Mouse (Mus musculus) large intestine, adult 2 months (tissue): ENCODE results near the gene Ppp1r3d. TPM values are rescaled to one million over a fixed set of nuclear protein-coding genes. Genes with fewer than 3 reads are reported as not detected.

Experiments used
- DNase-seq: peaks from one replicate; pipeline ENCODE4 v3.0.0-alpha.2; 2012; ENCODE audit warnings: low read depth, low spot score
- WGBS: fragments of 180-500 bp; shearing (Covaris S2); methylation state at CpG from one replicate; pipeline ENCODE4 v1.1.7; 2018; 5-methylcytosine and 5-hydroxymethylcytosine counted together
- polyA plus RNA-seq: library from polyadenylated mRNA; depleted of rRNA; stranded (reverse); fragments of >200 nt; gene quantifications from 2 replicates; pipeline ENCODE4 v1.2.3, GENCODE M21; 2012; rRNA removed

The Ppp1r3d gene
- 0.68 and 1.1 TPM in 2 replicates for polyA plus RNA-seq

DNA sequence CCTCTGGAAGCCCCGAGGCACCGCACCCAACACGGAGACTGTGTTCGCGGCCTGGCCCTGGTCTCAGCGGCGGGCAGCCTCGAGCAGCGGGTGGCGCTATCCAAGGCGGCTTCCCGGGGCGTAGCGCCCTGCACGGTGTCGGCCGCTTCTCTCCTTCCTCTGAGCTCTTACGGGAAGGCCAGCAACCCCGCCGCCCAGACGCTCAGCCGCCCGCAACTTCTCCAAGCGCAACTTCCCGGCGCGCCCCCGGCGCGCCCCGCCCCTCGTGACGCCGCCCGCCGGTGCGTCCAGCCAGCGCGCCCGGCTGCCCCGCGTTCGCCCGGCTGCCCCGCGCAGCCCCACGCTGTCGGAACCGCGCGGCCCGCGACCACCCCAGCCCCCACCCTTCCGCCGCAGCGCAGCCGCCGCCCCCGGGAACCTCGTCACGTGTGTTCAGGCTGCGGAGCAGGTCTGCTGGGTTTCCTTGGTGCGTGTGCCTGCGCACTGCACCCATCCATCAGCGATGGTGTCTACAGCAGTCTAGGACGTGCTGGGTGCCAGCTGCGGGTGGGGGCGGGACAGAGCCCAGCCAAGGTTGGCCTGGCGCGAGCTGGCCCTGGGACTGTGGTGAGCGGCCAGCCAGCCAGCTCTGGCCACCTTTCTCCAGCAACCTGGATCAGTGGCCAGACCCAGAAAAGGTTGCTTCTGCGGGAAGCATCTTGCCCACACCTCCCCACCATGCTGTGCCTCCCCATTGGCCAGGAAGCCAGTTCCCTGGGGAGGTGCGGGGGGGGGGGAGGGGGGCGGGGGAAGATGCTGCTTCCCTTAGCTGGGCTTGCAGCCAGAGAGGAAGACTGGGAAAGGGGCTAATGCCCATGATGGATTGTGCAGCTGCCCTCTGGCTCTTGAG, at the start of gene Ppp1r3d, which contains the start of gene Fam217b:
Ppp1r3d (minus strand) TSS at position 212 of the 889 bp plus-strand sequence.
Fam217b (plus strand) TSS at position 264 of the 889 bp plus-strand sequence.
- no peak for DNase-seq
- WGBS = under 1% methylated on average over 71 of the region's 74 CpGs

- 34% methylated on average over 5 of the region's 5 CpGs for whole genome bisulfite sequencing
- DNase-seq = no peak
These were observed 46.1 kb upstream of the Ppp1r3d start for GRCm38 (mm10) chr2:178460353-178460752.

- WGBS = 62% methylated on average over 6 of the region's 6 CpGs
- no peak for DNase-seq
These were observed 43.1 kb upstream of the Ppp1r3d start for GRCm38 (mm10) chr2:178457414-178457813.

DNA sequence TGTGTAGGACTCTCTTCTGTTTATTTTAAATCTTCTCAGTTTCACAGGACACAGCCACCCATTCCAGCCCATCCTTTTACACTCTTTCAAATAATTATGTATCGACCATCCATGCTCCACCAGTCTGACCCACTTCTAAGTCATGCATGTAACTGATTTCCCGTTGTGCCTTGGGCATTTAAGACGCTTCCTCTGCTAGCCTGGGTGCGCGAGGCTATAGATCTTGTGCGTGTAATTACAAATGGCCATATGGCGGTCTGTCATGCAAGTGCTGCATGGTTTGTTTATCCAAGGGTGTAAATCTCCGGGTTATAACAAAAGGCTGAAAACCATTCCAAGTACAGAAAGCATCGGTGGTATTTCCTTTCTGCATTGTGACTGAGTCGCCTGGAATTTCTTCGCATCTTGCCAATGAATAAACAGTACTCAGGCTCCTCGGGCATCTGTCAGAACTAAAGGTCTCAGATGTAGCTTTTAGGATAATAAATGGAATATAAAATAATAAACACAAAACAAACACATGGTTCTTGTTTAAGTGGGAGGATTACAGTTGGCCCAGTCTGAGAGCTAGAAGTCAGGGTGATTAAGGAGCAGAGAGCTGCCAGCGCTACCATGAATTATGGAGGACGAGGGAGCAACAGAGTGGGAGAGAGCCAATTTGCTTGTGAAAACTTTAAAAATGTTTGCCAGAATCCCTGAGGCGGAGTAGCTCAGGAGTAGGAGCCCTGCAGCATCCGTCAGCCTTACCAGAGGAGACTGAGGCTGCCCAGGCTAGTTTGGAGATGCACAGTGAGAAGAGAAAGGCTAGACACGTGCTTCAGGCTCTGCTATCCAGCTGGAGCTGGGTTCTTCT, 40.6 kb upstream of the Ppp1r3d start:
- DNase-seq = no peak

GRCm38 (mm10) chr2:178450961-178451360, 36.7 kb upstream of the Ppp1r3d start:
- 75% methylated on average over 10 of the region's 10 CpGs for WGBS
- DNase-seq = no peak

More for the DNA sequence above, 40.6 kb upstream of the Ppp1r3d start:
- WGBS = 15% methylated on average over 17 of the region's 17 CpGs

GRCm38 (mm10) chr2:178450236-178450635, 36.0 kb upstream of the Ppp1r3d start:
- no peak for DNase-seq
- WGBS = 28% methylated on average over 2 of the region's 2 CpGs

- WGBS = 84% methylated on average over 4 of the region's 4 CpGs
- DNase-seq = no peak
These were observed 35.1 kb upstream of the Ppp1r3d start for GRCm38 (mm10) chr2:178449386-178449785.

DNA sequence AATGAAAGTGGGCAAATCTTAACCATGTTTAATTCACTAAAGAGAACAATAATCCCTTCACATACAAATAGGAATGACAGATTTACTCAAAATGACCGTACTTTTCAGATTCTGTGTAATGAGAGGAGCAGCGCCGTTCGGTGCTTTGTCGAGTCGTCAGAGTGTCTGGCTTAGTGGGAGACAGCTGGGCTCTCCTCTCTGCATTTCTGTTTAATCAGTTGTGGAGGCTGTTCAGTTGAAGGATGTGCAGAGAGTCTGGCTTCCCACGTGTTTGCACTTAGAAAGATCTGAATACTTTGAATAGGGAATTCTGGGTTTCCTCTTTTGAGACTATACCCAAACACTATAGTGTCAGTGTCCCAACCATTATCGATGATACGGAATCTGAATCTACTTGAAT, 23.0 kb upstream of the Ppp1r3d start:
- DNase-seq = no peak
- WGBS = 64% methylated on average over 9 of the region's 9 CpGs

DNA sequence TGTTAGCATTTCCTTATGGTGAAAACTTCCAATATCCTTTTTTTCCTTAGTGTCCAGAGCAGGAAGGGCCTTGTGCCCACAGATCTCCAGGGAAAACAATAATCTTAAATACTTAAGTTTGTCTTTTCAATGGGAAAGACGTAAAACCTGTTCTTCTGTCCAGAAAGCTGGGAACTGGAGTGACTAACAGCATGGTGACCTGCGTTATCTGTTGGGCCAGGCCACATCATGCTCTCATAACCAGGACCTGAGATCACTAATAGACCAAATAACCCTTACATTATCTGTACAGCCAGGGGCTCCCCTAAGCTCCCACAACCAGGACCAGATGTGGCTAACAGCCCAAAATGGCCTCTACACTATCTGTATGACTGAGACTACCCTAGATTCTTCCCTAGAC, 19.6 kb upstream of the Ppp1r3d start:
- WGBS = 72% methylated on average over 2 of the region's 2 CpGs
- no peak for DNase-seq

DNA sequence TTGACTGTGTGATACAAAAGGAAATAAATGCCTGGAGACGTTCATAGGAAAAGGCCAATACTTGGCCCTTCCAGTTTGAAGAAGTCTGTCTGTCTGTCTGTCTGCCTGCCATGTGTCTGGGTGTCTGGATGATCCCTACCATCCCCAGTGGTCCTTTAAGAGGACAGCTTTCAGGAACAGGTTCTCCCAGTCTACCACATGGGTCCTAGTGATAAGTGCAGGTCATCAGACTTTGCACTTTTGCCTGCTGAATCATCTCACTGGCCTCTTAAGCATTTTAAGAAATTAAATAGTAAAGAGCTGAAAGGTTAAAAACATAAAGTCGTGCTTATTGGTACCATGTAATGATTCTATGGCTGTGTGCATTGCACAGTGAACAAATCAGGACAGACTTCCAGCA, 19.2 kb upstream of the Ppp1r3d start:
- 40% methylated on average over 2 of the region's 2 CpGs for WGBS
- DNase-seq = no peak

DNA sequence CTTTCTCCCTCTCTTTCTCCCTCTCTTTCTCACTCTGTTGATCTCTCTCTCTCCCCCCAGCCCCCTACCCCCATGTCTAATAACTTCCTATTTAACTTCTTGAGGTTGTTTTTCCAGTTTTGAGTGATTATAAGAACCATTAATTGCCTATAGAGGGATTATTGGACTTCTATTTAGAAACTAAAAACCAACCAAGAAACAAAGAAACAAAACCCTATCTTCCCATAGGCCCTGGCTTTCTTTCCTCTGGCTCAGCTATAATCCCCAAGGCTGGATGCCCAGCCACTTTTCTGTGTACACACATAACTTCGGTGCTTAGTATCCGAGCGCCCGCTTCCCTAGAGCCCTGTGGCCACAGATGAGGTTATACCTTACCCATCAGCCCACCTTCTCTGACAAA, 16.0 kb upstream of the Ppp1r3d start, which contains the start of gene Cdh26:
Cdh26 (plus strand) TSS at position 301 of the 400 bp plus-strand sequence.
- 90% methylated on average over 4 of the region's 4 CpGs for WGBS
- DNase-seq = no peak

- no peak for DNase-seq
- WGBS = 46% methylated on average over 6 of the region's 6 CpGs
These were observed 15.2 kb upstream of the Ppp1r3d start for GRCm38 (mm10) chr2:178429426-178429825.

- DNase-seq = no peak
- 85% methylated on average over 4 of the region's 4 CpGs for WGBS
These were observed 14.4 kb upstream of the Ppp1r3d start for GRCm38 (mm10) chr2:178428676-178429075.

DNA sequence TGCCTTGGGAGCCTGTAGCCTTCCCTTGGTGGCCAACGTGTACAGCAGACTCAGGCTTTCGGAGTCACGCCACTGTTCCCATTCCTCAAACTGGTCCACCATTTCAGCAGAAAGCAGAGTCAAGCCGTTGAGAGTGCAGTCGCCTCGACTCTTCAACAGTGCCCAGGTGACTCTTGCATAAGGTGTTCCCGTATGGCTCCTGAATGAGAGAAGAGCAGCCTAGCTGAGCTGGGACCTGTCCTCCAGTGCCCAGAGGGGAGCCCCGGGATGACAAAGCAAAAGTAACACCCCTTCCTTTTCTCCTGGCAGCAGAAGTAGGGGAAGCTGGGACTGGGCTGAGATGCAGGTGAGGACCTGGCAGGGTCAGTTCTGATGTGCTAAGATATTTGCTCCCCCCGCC, 13.9 kb upstream of the Ppp1r3d start:
- no peak for DNase-seq
- 82% methylated on average over 9 of the region's 9 CpGs for WGBS

GRCm38 (mm10) chr2:178427181-178427580, 12.9 kb upstream of the Ppp1r3d start:
- 84% methylated on average over 5 of the region's 5 CpGs for WGBS
- DNase-seq = no peak

DNA sequence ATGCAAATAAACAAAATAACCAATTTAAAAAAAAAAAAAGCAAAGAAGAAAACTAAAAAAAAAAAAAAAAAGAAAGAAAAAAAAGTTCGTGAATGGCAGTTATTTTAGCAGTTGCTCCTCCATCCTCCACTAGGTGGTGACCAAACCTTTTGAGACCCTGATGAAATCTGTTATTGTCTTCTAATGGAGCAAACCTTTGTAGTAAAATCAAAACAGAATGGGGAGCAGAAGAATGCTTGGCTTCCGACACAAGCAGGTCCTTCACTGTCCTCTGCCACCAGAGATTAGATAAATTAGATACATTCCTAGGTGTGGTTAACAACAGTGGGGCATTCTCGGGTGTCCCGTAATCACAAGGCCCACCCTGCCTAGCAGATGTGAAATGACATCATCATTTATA, 12.0 kb upstream of the Ppp1r3d start:
- 22% methylated on average over 4 of the region's 4 CpGs for WGBS
- DNase-seq = no peak

- DNase-seq = no peak
- WGBS = 65% methylated on average over 5 of the region's 5 CpGs
These were observed 9.0 kb upstream of the Ppp1r3d start for GRCm38 (mm10) chr2:178423223-178423622.

DNA sequence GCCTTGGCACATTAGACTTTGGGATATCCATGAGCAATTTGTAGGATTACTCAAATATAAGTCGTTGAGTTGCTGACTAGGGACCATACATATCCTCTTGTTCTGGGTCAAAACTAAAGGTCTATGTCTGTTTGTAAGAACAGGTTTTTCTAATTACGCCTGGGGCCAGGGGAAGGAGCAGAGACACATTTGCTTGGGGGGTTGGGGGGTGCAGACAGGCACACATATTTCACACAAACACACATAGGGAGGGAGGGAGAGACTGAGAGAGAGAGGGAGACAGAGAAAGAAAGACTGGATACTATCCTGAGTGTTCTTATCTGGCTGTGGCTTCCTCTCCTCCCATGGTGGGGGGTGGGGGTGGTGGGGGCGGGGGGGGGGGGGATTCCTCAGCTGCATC, 7.9 kb upstream of the Ppp1r3d start:
- DNase-seq = no peak
- WGBS = 43% methylated on average over 3 of the region's 3 CpGs

GRCm38 (mm10) chr2:178421603-178422002, 7.3 kb upstream of the Ppp1r3d start:
- no peak for DNase-seq
- 76% methylated on average over 6 of the region's 6 CpGs for WGBS

- WGBS = 90% methylated on average over 9 of the region's 9 CpGs
- DNase-seq = no peak
These were observed 6.3 kb upstream of the Ppp1r3d start for GRCm38 (mm10) chr2:178420576-178420975.
